Mouse (Mus musculus): ENCODE results near the gene Nedd9. TPM values are rescaled to one million over a fixed set of nuclear protein-coding genes. Genes with fewer than 3 reads are reported as not detected.
A peak's percentile ranks its signal among the peaks of the same experiment; 100 is the strongest.

Nedd9 gene
- polyA plus RNA-seq, 1 experiment from 2014 or later: 30.7 TPM

DNA sequence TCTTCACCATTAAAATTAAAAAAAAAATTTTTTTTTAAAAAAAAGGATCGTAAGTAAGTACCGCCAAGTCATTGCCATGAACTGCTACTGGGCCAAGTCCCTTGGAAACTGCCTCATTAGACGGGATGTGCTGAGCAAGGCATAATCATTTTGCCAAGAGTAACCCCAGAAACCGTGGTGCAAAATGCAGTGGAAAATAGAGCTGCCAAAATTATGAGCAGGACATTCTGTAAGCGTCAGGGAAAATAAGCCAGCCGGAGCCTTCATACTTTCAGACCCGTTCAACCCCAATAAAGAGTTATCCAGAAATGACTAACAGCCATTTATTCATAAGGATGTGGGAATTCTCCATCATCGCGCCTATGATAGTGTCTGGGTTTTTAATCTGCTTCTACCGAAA lies 129.2 kb downstream of the Nedd9 start:
- ATAC-seq (ENCODE audit: low FRiP score, low read depth): no peak
- Histone ChIP-seq H3K36me3 (no peaks in the 10 kb centered on the region), H3K4me1 (peaks cover 53% of the 10 kb centered on the region), H3K27me3 (replicated peaks) (no peaks in the 10 kb centered on the region), H3K9me3 (no peaks in the 10 kb centered on the region), H3K4me2 (replicated peaks) (peak overlapping the region; percentile 76), H3K27ac (peak overlapping the region; percentile 79; the same call in 1 of the 2 replicates), H3K4me3 (peak overlapping the region; percentile 59), H3K9ac (peak overlapping the region; percentile 73)
- WGBS: 10% methylated on average over 10 of the region's 10 CpGs

- no peaks in the 10 kb centered on the region for H3K9me3 ChIP-seq
- H3K4me2 ChIP-seq (replicated peaks): peak overlapping the region; percentile 76
- H3K9ac ChIP-seq: peak overlapping the region; percentile 73
- H3K36me3 ChIP-seq: no peaks in the 10 kb centered on the region
- ATAC-seq (ENCODE audit: low FRiP score, low read depth): no peak
- peaks cover 57% of the 10 kb centered on the region for H3K4me1 ChIP-seq
- WGBS: 12% methylated on average over 3 of the region's 3 CpGs
- H3K27me3 ChIP-seq (replicated peaks): no peaks in the 10 kb centered on the region
- H3K27ac ChIP-seq: no peak overlapping the region
- H3K4me3 ChIP-seq: peak overlapping the region; percentile 59
Observed at GRCm38 (mm10) chr13:41357586-41357985, 129.6 kb downstream of the Nedd9 start.

DNA sequence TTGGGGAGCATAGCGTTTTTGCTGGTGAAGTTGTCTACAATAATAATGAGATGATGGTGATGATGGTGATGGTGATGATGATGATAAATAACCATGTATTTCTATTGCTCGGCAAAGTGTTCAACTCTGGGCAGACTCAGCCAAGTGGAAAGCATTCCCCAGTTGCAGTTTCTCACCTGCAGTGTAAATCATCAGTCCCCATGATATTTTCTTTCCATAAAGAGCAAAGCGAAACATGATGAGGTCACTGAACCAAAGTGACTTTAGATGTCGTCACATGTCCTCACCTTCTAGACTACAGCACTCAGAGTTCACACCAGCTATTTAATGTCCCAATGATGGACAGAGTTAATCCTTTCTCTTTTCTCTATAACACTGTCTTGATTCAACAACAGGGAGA lies 130.0 kb downstream of the Nedd9 start:
- ATAC-seq (ENCODE audit: low FRiP score, low read depth): no peak
- H3K4me1 ChIP-seq: peaks cover 61% of the 10 kb centered on the region
- WGBS: 33% methylated on average over 4 of the region's 4 CpGs
- H3K9me3 ChIP-seq: no peaks in the 10 kb centered on the region
- peak overlapping the region; percentile 59 for H3K4me3 ChIP-seq
- no peaks in the 10 kb centered on the region for H3K27me3 ChIP-seq (replicated peaks)
- no peaks in the 10 kb centered on the region for H3K36me3 ChIP-seq
- no peak overlapping the region for H3K27ac ChIP-seq
- peak overlapping the region; percentile 73 for H3K9ac ChIP-seq
- H3K4me2 ChIP-seq (replicated peaks): peak overlapping the region; percentile 76

GRCm38 (mm10) chr13:41355552-41355951 lies 131.6 kb downstream of the Nedd9 start:
- ATAC-seq (ENCODE audit: low FRiP score, low read depth): no peak
- H3K4me1 ChIP-seq: peaks cover 49% of the 10 kb centered on the region
- 33% methylated on average over 2 of the region's 2 CpGs for WGBS
- H3K4me3 ChIP-seq: no peak overlapping the region
- H3K9ac ChIP-seq: no peak overlapping the region
- no peaks in the 10 kb centered on the region for H3K27me3 ChIP-seq (replicated peaks)
- H3K36me3 ChIP-seq: no peaks in the 10 kb centered on the region
- peak overlapping the region; percentile 76 for H3K4me2 ChIP-seq (replicated peaks)
- no peak overlapping the region for H3K27ac ChIP-seq
- no peaks in the 10 kb centered on the region for H3K9me3 ChIP-seq

DNA sequence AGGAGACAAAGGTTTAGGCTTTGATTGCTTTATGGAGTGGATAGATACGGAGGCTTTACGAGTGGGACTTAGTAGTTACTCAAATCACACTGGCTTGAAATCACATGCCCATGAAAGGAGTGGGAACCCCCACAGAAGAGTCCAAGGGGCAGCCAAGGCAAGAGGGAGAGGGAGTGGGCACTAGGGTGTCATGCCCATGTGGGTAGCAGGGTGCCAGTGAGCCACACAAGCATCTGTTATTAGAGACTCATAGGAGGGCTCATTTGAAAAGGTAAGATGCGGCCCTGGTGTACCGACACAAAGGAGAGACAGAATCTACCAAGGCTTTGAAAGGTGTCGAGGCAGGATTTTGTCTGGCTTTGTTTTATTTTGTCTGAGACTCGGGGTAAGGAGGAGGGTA lies 132.6 kb downstream of the Nedd9 start:
- H3K4me3 ChIP-seq: peak overlapping the region; percentile 11; the same call in 1 of the 2 replicates
- H3K27me3 ChIP-seq (replicated peaks): no peaks in the 10 kb centered on the region
- ATAC-seq (ENCODE audit: low FRiP score, low read depth): no peak
- peak overlapping the region; percentile 51 for H3K9ac ChIP-seq
- peak overlapping the region; percentile 55 for H3K4me2 ChIP-seq (replicated peaks)
- H3K9me3 ChIP-seq: no peaks in the 10 kb centered on the region
- H3K36me3 ChIP-seq: no peaks in the 10 kb centered on the region
- WGBS: 15% methylated on average over 6 of the region's 6 CpGs
- H3K4me1 ChIP-seq: peaks cover 41% of the 10 kb centered on the region
- no peak overlapping the region for H3K27ac ChIP-seq

GRCm38 (mm10) chr13:41353676-41354075 lies 133.5 kb downstream of the Nedd9 start:
- no peaks in the 10 kb centered on the region for H3K27me3 ChIP-seq (replicated peaks)
- H3K9ac ChIP-seq: no peak overlapping the region
- WGBS: 75% methylated on average over 3 of the region's 3 CpGs
- ATAC-seq (ENCODE audit: low FRiP score, low read depth): no peak
- H3K4me1 ChIP-seq: peaks cover 41% of the 10 kb centered on the region
- H3K4me3 ChIP-seq: no peak overlapping the region
- H3K27ac ChIP-seq: no peak overlapping the region
- no peaks in the 10 kb centered on the region for H3K36me3 ChIP-seq
- H3K9me3 ChIP-seq: no peaks in the 10 kb centered on the region
- H3K4me2 ChIP-seq (replicated peaks): 0 out of 2 replicates have a peak overlapping the region, but pooled peaks have one; percentile 55

DNA sequence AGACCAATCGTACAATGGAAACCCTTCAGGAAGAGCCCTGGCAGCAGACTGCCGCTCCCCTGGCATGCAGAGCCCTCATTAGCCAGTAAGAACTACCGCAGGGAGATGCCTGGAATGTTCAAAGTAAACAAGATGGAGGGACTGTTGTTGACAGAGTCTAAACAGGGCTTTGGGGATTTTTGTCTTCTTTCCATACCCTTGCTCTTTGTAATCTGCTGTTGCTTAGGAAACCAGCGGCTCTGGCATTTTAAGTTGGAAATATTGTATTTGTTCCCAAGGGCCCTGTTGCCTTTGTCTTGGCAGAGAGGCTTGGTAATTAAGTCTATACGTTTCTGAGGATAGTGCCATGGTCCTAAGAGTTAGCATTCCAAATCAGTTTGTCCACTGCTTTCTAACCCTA lies 134.8 kb downstream of the Nedd9 start:
- H3K4me2 ChIP-seq (replicated peaks): no peak overlapping the region
- H3K27me3 ChIP-seq (replicated peaks): no peaks in the 10 kb centered on the region
- no peak overlapping the region for H3K9ac ChIP-seq
- H3K4me3 ChIP-seq: no peak overlapping the region
- peaks cover 37% of the 10 kb centered on the region for H3K4me1 ChIP-seq
- no peaks in the 10 kb centered on the region for H3K36me3 ChIP-seq
- WGBS: 38% methylated on average over 5 of the region's 5 CpGs
- ATAC-seq (ENCODE audit: low FRiP score, low read depth): no peak
- no peaks in the 10 kb centered on the region for H3K9me3 ChIP-seq
- no peak overlapping the region for H3K27ac ChIP-seq

GRCm38 (mm10) chr13:41350589-41350988 lies 136.6 kb downstream of the Nedd9 start:
- Histone ChIP-seq H3K27me3 (replicated peaks) (no peaks in the 10 kb centered on the region), H3K9me3 (no peaks in the 10 kb centered on the region), H3K9ac (no peak overlapping the region), H3K27ac (no peak overlapping the region), H3K4me2 (replicated peaks) (no peak overlapping the region), H3K36me3 (no peaks in the 10 kb centered on the region), H3K4me1 (peaks cover 27% of the 10 kb centered on the region), H3K4me3 (no peak overlapping the region)
- ATAC-seq (ENCODE audit: low FRiP score, low read depth): no peak
- 81% methylated on average over 3 of the region's 3 CpGs for WGBS

DNA sequence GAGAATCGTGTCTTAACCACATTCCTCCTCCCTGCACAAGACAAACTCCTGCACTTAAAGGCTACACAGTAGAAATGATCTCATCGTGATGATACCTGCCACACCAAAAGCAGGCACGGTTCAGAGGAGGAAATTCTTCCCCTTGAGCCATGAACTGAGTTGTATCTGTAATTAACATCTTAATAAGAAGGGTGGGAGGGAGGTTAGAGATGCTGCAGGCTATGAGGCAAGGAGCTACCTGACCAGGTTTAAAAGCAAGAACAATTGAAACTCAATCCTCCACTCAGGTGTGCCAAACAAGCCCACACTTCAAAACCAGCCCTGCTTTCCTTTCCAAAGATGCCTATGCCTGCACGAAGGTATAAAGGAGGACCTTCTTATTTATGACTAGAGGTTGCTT lies 137.4 kb downstream of the Nedd9 start:
- 61% methylated on average over 4 of the region's 4 CpGs for WGBS
- Histone ChIP-seq H3K9ac (no peak overlapping the region), H3K36me3 (no peaks in the 10 kb centered on the region), H3K27me3 (replicated peaks) (no peaks in the 10 kb centered on the region), H3K4me3 (no peak overlapping the region), H3K4me2 (replicated peaks) (no peak overlapping the region), H3K27ac (no peak overlapping the region), H3K4me1 (peaks cover 25% of the 10 kb centered on the region), H3K9me3 (no peaks in the 10 kb centered on the region)
- no peak for ATAC-seq (ENCODE audit: low FRiP score, low read depth)

DNA sequence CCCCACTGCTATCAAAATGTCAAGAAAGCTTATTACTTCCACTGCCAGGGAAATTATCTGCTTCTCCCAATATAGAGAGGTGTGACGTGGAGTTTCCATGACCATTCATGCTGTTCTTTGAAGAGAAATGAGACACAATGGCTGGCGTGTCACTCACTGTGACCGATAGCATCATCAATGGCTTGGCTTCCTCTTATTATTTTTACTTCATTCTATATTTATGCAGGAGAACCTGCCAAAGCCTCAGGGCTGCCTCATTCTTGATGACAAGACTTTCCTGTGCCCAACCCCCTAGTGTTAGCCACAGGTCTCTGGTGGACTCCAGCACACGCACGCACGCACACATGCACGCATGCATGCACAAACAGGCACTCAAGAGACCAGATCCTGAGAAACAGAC lies 141.4 kb downstream of the Nedd9 start:
- no peak overlapping the region for H3K4me2 ChIP-seq (replicated peaks)
- H3K9ac ChIP-seq: no peak overlapping the region
- no peaks in the 10 kb centered on the region for H3K9me3 ChIP-seq
- no peak overlapping the region for H3K4me3 ChIP-seq
- 79% methylated on average over 7 of the region's 7 CpGs for WGBS
- peaks cover 21% of the 10 kb centered on the region for H3K4me1 ChIP-seq
- 0 out of 2 replicates have a peak, but pooled peaks cover 3% of the 10 kb centered on the region for H3K36me3 ChIP-seq
- no peak overlapping the region for H3K27ac ChIP-seq
- no peak for ATAC-seq (ENCODE audit: low FRiP score, low read depth)
- no peaks in the 10 kb centered on the region for H3K27me3 ChIP-seq (replicated peaks)

DNA sequence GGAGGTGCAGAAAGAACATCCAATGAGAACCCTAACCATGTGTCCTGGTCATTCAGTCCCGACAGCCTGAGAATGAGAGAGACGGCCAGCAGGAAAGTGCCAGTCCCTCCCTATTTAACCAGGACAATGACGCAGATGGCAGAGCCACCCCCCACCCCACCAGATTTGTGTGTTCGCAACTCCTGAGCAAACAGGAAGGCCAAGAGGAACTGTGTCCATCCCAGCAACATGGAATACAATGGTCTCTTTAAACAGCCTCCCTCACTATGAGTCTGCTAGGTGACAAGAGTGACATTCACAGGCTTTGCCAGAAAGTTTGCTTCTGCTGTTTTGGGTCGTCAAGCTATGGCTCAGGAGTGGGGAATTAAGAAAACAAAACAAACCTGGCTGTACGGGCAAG lies 141.9 kb downstream of the Nedd9 start:
- H3K4me2 ChIP-seq (replicated peaks): no peak overlapping the region
- no peak overlapping the region for H3K9ac ChIP-seq
- H3K27ac ChIP-seq: no peak overlapping the region
- H3K36me3 ChIP-seq: 0 out of 2 replicates have a peak, but pooled peaks cover 3% of the 10 kb centered on the region
- no peak overlapping the region for H3K4me3 ChIP-seq
- no peak for ATAC-seq (ENCODE audit: low FRiP score, low read depth)
- H3K27me3 ChIP-seq (replicated peaks): no peaks in the 10 kb centered on the region
- H3K4me1 ChIP-seq: peaks cover 21% of the 10 kb centered on the region
- H3K9me3 ChIP-seq: no peaks in the 10 kb centered on the region
- 52% methylated on average over 6 of the region's 6 CpGs for WGBS

GRCm38 (mm10) chr13:41343887-41344266 lies 143.3 kb downstream of the Nedd9 start:
- no peaks in the 10 kb centered on the region for H3K27me3 ChIP-seq (replicated peaks)
- WGBS: 89% methylated on average over 3 of the region's 3 CpGs
- no peak overlapping the region for H3K9ac ChIP-seq
- peaks cover 4% of the 10 kb centered on the region for H3K36me3 ChIP-seq
- H3K4me1 ChIP-seq: peaks cover 27% of the 10 kb centered on the region
- H3K4me2 ChIP-seq (replicated peaks): no peak overlapping the region
- no peak overlapping the region for H3K4me3 ChIP-seq
- no peaks in the 10 kb centered on the region for H3K9me3 ChIP-seq
- no peak overlapping the region for H3K27ac ChIP-seq
- no peak for ATAC-seq (ENCODE audit: low FRiP score, low read depth)

DNA sequence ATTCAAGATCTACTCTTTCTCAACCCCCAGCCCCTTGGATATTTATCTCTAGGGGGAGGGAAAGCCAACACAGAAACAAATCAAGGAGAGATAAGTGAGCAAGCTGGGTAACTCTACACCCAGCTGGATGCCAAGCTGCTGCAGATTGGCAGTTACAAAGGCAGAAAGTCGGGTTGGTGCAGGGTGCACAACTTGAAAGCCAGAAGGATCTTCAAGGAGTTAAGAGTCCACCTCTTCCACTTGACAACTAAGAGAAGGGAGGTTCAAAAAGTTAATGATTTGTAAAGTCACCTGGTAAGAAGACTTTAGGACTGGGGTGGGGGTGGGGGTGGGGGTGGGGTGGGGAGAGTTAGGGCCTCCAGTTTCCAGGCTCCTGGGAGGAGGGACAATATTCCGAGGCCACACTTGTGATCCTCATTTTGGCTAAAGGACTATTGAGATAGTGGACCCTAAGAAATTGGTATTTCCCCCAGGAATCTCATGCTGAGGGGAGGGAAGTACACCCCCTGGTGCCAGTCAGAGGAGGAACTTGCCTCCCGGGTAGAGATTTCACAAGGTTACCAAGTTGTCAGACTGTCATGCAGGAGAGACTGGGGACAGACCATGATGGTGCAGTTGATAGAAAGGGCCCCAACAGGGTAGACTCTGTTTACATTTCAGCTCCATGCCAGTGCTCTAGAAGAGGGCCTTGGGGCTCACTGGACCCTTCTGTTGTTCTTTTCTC lies 143.8 kb downstream of the Nedd9 start:
- 75% methylated on average over 3 of the region's 3 CpGs for WGBS
- Histone ChIP-seq H3K27ac (no peak overlapping the region), H3K36me3 (peaks cover 9% of the 10 kb centered on the region), H3K9ac (no peak overlapping the region), H3K4me3 (no peak overlapping the region), H3K4me2 (replicated peaks) (no peak overlapping the region), H3K9me3 (no peaks in the 10 kb centered on the region), H3K27me3 (replicated peaks) (no peaks in the 10 kb centered on the region), H3K4me1 (peaks cover 27% of the 10 kb centered on the region)
- no peak for ATAC-seq (ENCODE audit: low FRiP score, low read depth)

Data from neural tube, embryonic 12.5 days (tissue).